In the genomic region with DNA sequence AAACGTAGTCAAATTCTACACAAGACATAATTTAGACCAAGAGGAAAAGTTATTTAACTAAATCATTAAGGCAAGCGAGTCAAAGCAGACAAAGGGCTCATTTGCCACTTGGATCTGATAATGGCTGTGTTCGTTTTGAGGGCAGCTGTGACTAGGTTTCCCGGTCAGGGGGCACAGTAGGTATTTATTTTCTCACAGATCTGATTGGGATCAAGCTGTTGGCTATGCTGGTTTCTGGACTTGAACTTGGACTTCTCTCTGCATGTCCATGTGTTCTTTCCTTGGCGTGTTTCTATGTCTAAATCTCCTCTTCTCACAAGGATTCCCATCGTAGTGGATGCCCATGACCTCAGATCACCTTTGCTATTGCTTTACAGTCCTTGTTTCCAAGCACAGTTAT, we compare ENCODE assay signal across 14 mouse cellular contexts.
"Had no signal": no experiment of that assay in that cellular context is flagged by ENCODE, and none has a peak within 500 bp of the region (broad histone marks: within the 10 kb centered on the region; RNA-seq: fewer than 3 reads in every experiment).

No protein-coding gene starts in this region.

- H3K9ac ChIP-seq: liver, embryonic 14.5 days; liver, postnatal 0 days; lung, embryonic 14.5 days; midbrain, embryonic 12.5 days; midbrain, embryonic 15.5 days; stomach, embryonic 15.5 days had no signal

- DNase-seq: kidney, adult 9 months; kidney, postnatal 14 days; kidney, postnatal 4 days; liver, postnatal 0 days; lung, embryonic 14.5 days; retina, postnatal 1 day; spleen, adult 18-20 months; thymus, postnatal 25 days had no signal

- H3K27ac ChIP-seq: liver, embryonic 14.5 days; macrophage; midbrain, embryonic 12.5 days; midbrain, embryonic 15.5 days; stomach, embryonic 15.5 days had no signal

- H3K36me3 ChIP-seq: midbrain, embryonic 12.5 days; midbrain, embryonic 15.5 days; stomach, embryonic 15.5 days had no signal

- H3K27me3 ChIP-seq: midbrain, embryonic 12.5 days; midbrain, embryonic 15.5 days; stomach, embryonic 15.5 days had no signal

- ATAC-seq: liver, postnatal 0 days; lung, postnatal 0 days; midbrain, embryonic 15.5 days had no signal

- H3K4me1 ChIP-seq: midbrain, embryonic 12.5 days; midbrain, embryonic 15.5 days; stomach, embryonic 15.5 days had no signal

- H3K4me2 ChIP-seq: lung, embryonic 14.5 days; midbrain, embryonic 12.5 days; midbrain, embryonic 15.5 days; stomach, embryonic 15.5 days had no signal

- H3K4me3 ChIP-seq: midbrain, embryonic 12.5 days; midbrain, embryonic 15.5 days; stomach, embryonic 15.5 days had no signal

- H3K9me3 ChIP-seq: midbrain, embryonic 12.5 days; midbrain, embryonic 15.5 days; stomach, embryonic 15.5 days had no signal
